Mouse (Mus musculus) bone marrow macrophage, adult 2 months (primary cell): ENCODE measurements at regions not wholly inside any gene's neighbourhood (a gene's known extent, or its start where the extent isn't known, plus 50 kb on each side); places are given as distances from the start of the nearest gene placed in this dataset.

ENCODE experiments used
- CTCF ChIP-seq: IDR thresholded peaks from 2 replicates; pipeline ENCODE4 v1.5.1; 2012; ENCODE audit warnings: low read depth, mild to moderate bottlenecking, low read length, moderate library complexity
- POLR2A ChIP-seq: IDR thresholded peaks from 2 replicates; pipeline ENCODE4 v1.6.1; 2012; ENCODE audit warnings: mild to moderate bottlenecking, low read depth, low read length, borderline replicate concordance

GRCm38 (mm10) chr16:12900670-12901069 is 208.8 kb upstream of the Ercc4 start:
- TF ChIP-seq POLR2A = no peak
- no peak for TF ChIP-seq CTCF
